In the genomic region with DNA sequence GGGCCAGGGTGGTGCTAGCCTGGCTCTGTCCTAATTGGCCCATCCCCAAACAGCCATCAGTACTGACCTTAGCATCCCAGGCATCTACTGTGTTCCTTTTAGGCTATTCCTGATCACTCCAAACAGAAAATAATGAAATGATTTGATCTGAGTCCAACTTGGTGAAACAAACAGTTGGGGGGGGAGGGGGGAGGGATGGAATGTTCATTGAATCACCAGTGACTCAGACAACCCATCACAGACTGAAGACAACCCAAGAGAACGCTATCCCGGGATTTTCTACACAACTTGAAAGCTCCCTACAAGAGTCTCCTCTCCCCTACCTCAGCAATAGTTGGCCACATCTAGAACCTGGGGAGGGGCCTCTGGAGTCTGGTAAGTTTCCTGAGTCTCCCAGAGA, we compare ENCODE assay signal across 19 mouse cellular contexts. TPM values are rescaled to one million over a fixed set of nuclear protein-coding genes. Genes with fewer than 3 reads are reported as not detected.
"Had no signal": no experiment of that assay in that cellular context is flagged by ENCODE, and none has a peak within 500 bp of the region (broad histone marks: within the 10 kb centered on the region; RNA-seq: fewer than 3 reads in every experiment).

No protein-coding gene starts in this region.

- DNase-seq: kidney, adult 18-20 months; kidney, postnatal 10 days; kidney, postnatal 4 days; left cerebral cortex, postnatal 4 days; lung, adult 2 months; lung, postnatal 10 days; lung, postnatal 4 days; midbrain, embryonic 14.5 days; right cerebral cortex, adult 18-20 months; right cerebral cortex, postnatal 25 days; thymus, postnatal 36 days had no signal

- H3K9me3 ChIP-seq: limb, embryonic 13.5 days; midbrain, embryonic 10.5 days; neural tube, embryonic 15.5 days had no signal

- H3K27me3 ChIP-seq: limb, embryonic 13.5 days; neural tube, embryonic 15.5 days had no signal

- H3K9ac ChIP-seq: limb, embryonic 13.5 days; neural tube, embryonic 15.5 days had no signal

- H3K4me3 ChIP-seq: layer of hippocampus, adult 2 months; limb, embryonic 13.5 days; midbrain, embryonic 10.5 days; myocyte; neural tube, embryonic 15.5 days had no signal

- H3K4me2 ChIP-seq: limb, embryonic 13.5 days; neural tube, embryonic 15.5 days had no signal

- H3K4me1 ChIP-seq: limb, embryonic 13.5 days had no signal

- H3K27ac ChIP-seq: layer of hippocampus, adult 2 months; limb, embryonic 13.5 days; midbrain, embryonic 10.5 days; neural tube, embryonic 15.5 days had no signal

- H3K36me3 ChIP-seq: limb, embryonic 13.5 days; midbrain, embryonic 10.5 days; neural tube, embryonic 15.5 days had no signal

RNA-seq across cellular contexts. Expression of a gene that starts 3.4 kb away (rescaled TPM):
- polyA plus RNA-seq: lung, adult 2 months; midbrain, embryonic 14.5 days; myocyte; neural tube, embryonic 15.5 days had no signal

RNA-seq across cellular contexts. Expression of a gene that starts 5.4 kb away (rescaled TPM):
- polyA plus RNA-seq: kidney, embryonic 14.5 days; limb, embryonic 13.5 days; lung, adult 2 months; midbrain, embryonic 10.5 days; midbrain, embryonic 14.5 days; myocyte; neural tube, embryonic 11.5 days; neural tube, embryonic 15.5 days; thymus, postnatal 0 days had no signal

RNA-seq across cellular contexts. Expression of a gene that starts 34.8 kb away (rescaled TPM):
- polyA plus RNA-seq: midbrain, embryonic 14.5 days; myocyte had no signal
